Mouse (Mus musculus): Measurements from ENCODE around the gene Gm4881. TPM values are rescaled to one million over a fixed set of nuclear protein-coding genes. Genes with fewer than 3 reads are reported as not detected.

Gm4881 gene
- total RNA-seq, 2 experiments from 2014 or later, result not detected

GRCm38 (mm10) chr7:24964288-24964687, 20.0 kb upstream of the Gm4881 start:
- DNase-seq, result no peak
- intact Hi-C loops (cut with DNase I), result no loop called here

GRCm38 (mm10) chr7:24955226-24955625, 10.9 kb upstream of the Gm4881 start:
- intact Hi-C loops (cut with DNase I), result no loop called here
- DNase-seq, result no peak

GRCm38 (mm10) chr7:24954450-24954849, 10.2 kb upstream of the Gm4881 start:
- DNase-seq, result peak in 1 of 2 experiments; percentile 15
- intact Hi-C loops (cut with DNase I), result no loop called here

GRCm38 (mm10) chr7:24953966-24954365, 9.7 kb upstream of the Gm4881 start:
- no peak for DNase-seq
- intact Hi-C loops (cut with DNase I), result no loop called here

- DNase-seq, result peak; percentile 67 to 77
- intact Hi-C loops (cut with DNase I), result loop anchor here (1.0 kb wide), 1 partner anchor 60 kb away; no protein-coding TSS in a partner anchor
These were observed 5.8 kb upstream of the Gm4881 start for GRCm38 (mm10) chr7:24949958-24950623.

- intact Hi-C loops (cut with DNase I), result no loop called here
- DNase-seq, result no peak
These were observed 4.5 kb upstream of the Gm4881 start for GRCm38 (mm10) chr7:24948774-24949173.

- intact Hi-C loops (cut with DNase I), result no loop called here
These were observed 3.2 kb upstream of the Gm4881 start for GRCm38 (mm10) chr7:24947316-24948048.

GRCm38 (mm10) chr7:24943641-24944040, 653 bp downstream of the Gm4881 start:
- intact Hi-C loops (cut with DNase I), result no loop called here
- no peak for DNase-seq

More at GRCm38 (mm10) chr7:24947316-24948048, 3.2 kb upstream of the Gm4881 start:
- no peak for DNase-seq

GRCm38 (mm10) chr7:24931651-24932050, 12.6 kb downstream of the Gm4881 start:
- intact Hi-C loops (cut with DNase I), result no loop called here
- no peak for DNase-seq

- intact Hi-C loops (cut with DNase I), result no loop called here
- no peak for DNase-seq
These were observed 13.8 kb downstream of the Gm4881 start for GRCm38 (mm10) chr7:24930475-24930874.

- DNase-seq, result peak; percentile 49 to 64
- intact Hi-C loops (cut with DNase I), result no loop called here
These were observed 24.6 kb downstream of the Gm4881 start for GRCm38 (mm10) chr7:24919728-24920127.

- intact Hi-C loops (cut with DNase I), result no loop called here
- DNase-seq, result peak in 1 of 2 experiments; percentile 21
These were observed 25.5 kb downstream of the Gm4881 start for GRCm38 (mm10) chr7:24918763-24919323.

- DNase-seq, result no peak
- intact Hi-C loops (cut with DNase I), result no loop called here
These were observed 31.8 kb downstream of the Gm4881 start for GRCm38 (mm10) chr7:24912480-24912879.

GRCm38 (mm10) chr7:24907211-24907748, 37.0 kb downstream of the Gm4881 start:
- DNase-seq, result no peak

GRCm38 (mm10) chr7:24906551-24906950, 37.7 kb downstream of the Gm4881 start:
- intact Hi-C loops (cut with DNase I), result no loop called here
- DNase-seq, result no peak

More at GRCm38 (mm10) chr7:24907211-24907748, 37.0 kb downstream of the Gm4881 start:
- intact Hi-C loops (cut with DNase I), result no loop called here

GRCm38 (mm10) chr7:24904936-24905335, 39.4 kb downstream of the Gm4881 start:
- peak; percentile 40 to 54 for DNase-seq
- intact Hi-C loops (cut with DNase I), result loop anchor here (1.0 to 5.0 kb wide), 3 partner anchors 14 to 167 kb away; partner anchors contain the start of genes Grik5, Rps19 and Zfp574

- intact Hi-C loops (cut with DNase I), result loop anchor here (1.0 to 5.0 kb wide), 3 partner anchors 13 to 168 kb away; partner anchors contain the start of genes Grik5, Rps19 and Zfp574
These were observed 40.2 kb downstream of the Gm4881 start for GRCm38 (mm10) chr7:24904070-24904483.

GRCm38 (mm10) chr7:24903444-24903825, 40.9 kb downstream of the Gm4881 start:
- intact Hi-C loops (cut with DNase I), result loop anchor here (5.0 kb wide), 1 partner anchor 169 kb away; the partner anchor contains the start of genes Grik5 and Zfp574
- no peak for DNase-seq

More at GRCm38 (mm10) chr7:24904070-24904483, 40.2 kb downstream of the Gm4881 start:
- peak; percentile 92 to 95 for DNase-seq

- peak; percentile 71 to 81 for DNase-seq
- intact Hi-C loops (cut with DNase I), result loop anchor here (5.0 kb wide), 1 partner anchor 169 kb away; the partner anchor contains the start of genes Grik5 and Zfp574
These were observed 41.5 kb downstream of the Gm4881 start, which contains the start of gene Arhgef1 for GRCm38 (mm10) chr7:24902630-24903443. Gene Arhgef1 (plus strand): TSS chr7:24902912.

GRCm38 (mm10) chr7:24902264-24902629, 42.0 kb downstream of the Gm4881 start:
- intact Hi-C loops (cut with DNase I), result loop anchor here (5.0 kb wide), 1 partner anchor 170 kb away; the partner anchor contains the start of genes Grik5 and Zfp574
- peak in 1 of 2 experiments; percentile 25 for DNase-seq
